Mouse (Mus musculus): ENCODE measurements at regions not wholly inside any gene's neighbourhood (a gene's known extent, or its start where the extent isn't known, plus 50 kb on each side); places are given as distances from the start of the nearest gene placed in this dataset.
"Not testable (repeated sequence)": the region's sequence is repeated elsewhere in the genome, so short reads cannot be mapped to it uniquely, and the experiment has no call there.

DNA sequence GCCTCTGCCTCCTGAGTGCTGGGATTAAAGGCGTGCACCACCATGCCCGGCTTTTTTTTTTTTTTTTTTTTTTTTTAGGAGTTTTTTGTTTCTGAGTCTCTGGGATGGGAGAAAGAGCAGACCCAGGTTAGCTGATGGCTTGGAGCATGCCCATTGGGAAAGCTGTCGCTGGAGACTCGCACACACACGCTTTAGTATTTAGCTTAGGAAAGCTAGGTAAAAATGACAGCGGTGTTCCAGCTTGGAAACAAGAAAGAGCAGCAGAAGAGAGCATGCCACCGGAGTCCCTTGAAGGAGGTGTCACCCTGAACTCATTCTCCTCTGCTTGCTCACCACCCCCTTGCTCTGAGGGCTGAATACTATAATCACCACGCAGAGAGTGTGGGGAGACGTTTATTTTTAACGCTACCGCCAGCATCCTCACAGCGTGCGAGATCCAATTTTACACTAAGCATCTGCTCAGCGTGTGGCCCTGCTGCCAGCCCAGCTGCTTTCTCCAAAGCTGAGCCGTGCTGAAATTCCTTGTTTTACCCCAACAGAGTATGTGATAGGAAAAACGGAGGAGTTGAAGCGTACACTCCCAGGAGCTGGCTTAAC, 95.9 kb upstream of the Map3k1 start:
- peak; percentile 82 to 91 for DNase-seq (ENCODE audit: low spot score in 2 of 2)

DNA sequence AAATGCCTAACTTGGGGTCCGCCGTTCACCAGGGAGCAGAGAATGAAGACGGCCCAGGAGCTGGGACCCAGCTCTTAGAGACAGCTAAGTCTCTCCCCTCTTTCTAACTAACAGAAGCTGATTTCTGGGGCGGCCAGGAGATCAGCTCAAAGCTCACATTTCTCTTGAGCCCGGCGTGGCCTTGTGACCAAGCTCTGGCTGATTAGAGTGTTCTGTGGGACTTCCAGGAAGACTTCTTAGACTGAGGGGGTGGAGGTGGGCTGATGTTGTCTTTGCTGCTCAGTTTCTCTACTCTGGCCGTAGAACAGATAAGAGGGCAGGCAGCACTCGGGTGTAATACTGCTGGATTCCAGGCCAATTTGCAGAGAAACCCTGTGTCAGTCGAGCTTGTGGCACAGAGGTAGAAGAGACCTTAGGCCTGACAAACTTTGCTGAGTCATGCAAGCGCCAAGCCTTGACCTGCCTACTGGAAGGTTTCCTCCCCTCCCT, 96.5 kb upstream of the Map3k1 start:
- no peak for DNase-seq (ENCODE audit: low spot score in 2 of 2)

DNA sequence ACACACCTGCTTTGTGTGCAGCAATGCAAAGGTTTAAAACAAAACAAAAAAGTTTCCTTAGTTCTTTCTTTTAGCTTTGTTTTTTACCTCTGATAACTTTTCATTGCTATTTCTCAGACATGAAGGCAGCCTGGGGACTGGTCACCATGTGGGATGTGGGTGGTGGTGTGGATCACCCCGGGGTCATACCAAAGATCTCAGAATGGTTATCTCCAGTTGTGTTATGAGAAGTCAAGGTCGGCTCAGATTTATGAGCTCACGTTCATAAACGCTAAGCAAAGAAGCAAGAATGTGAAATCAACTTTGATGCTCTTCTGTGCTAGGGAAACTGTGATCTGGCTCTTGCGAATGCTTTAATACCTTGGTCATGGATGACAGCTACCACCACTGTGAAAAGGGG, 102.3 kb upstream of the Map3k1 start:
- DNase-seq (ENCODE audit: low spot score in 2 of 2) = no peak

DNA sequence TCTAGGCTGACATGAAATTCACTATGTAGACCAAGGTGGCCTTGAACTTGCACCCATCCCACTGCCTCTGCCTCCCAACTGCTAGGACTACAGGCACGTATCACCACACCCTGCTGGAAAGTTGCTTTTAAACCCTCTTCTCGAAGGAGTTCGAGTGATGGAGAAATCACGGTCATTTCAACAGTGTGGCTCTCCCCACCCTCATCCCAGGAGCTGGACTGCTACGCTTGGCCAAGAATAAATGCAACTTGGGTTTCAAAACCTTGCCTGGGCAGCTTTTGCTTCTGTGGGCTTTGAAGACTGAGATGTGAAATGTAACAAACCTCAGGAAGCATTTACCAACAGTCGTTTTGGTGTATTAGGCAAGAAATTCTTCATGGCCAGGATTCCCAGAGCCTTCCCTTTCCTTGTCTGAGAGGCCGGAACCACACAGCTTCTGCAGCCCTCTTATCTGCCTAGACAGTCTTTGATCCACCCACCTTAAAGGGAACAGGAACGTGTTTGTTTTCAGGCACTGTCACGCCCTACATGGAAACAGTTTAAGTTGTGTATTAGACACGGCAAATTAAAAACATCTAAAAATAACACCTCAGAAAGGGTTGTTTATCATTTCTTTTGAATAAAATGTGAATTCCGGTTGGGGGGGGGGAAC, 103.0 kb upstream of the Map3k1 start:
- DNase-seq (ENCODE audit: low spot score in 2 of 2) = no peak

DNA sequence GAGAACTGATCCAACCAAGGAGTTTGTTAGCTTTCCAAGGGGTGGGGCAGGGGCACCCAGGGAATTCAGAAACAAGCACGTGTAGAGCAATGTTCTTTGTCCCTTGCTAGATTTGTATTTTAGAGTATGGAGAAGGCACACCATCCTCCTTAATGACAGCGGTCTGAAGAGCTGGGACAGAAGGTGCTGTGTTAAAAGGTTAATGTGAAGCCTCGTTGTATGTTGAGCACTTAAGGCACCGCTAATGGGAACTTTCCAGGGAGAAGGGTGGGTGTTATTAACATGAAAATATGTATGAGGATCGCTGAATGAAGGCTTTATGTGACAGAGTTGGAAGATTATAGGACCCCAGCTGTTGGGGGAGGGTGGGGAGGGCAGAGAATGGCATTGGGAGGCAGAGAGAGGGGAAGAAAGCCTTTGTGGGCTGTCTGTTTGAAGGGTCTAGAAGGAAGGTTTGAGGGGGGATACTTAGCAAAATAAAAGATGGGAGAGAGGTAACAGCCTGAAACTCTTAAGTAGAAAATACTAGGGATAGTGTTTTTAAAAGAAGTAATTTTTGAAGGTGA, 105.6 kb upstream of the Map3k1 start:
- DNase-seq (ENCODE audit: low spot score in 2 of 2) = no peak

DNA sequence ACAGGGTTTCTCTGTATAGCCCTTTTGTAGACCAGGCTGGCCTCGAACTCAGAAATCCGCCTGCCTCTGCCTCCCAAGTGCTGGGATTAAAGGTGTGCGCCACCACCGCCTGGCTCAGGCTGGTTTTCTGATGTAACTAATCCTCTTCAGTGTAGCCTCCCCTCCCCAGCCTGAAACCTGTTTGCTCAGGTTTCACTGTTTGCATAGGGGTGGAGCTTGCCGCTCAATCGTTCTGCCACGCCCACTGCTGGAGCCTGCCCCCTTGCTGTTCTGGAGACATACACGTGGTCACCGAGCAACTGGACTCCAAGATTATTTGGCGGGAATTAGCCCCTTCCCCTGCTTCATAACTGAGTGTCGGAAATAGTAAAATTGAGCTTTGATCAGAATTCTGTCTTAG, 110.6 kb upstream of the Map3k1 start:
- DNase-seq (ENCODE audit: low spot score in 2 of 2) = not testable (repeated sequence)

DNA sequence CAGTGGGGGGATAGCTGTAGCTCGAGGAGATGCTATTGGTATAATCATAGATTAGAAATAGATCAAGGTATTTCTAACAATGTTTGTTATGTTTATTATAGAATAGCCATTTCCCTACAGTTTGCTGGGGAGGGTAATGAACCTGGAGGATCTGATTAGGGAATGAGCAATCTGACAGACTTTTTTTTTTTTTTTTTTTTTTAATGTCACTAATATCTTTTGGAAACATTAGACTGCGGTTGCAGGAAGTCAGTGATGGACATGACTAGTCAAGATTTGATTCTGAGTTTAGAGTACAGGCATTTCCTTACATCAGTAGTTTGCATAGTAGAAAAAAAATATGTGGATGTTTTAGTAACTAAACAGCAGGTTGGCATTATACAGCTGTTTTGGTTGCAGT, 111.7 kb upstream of the Map3k1 start:
- no peak for DNase-seq (ENCODE audit: low spot score in 2 of 2)

DNA sequence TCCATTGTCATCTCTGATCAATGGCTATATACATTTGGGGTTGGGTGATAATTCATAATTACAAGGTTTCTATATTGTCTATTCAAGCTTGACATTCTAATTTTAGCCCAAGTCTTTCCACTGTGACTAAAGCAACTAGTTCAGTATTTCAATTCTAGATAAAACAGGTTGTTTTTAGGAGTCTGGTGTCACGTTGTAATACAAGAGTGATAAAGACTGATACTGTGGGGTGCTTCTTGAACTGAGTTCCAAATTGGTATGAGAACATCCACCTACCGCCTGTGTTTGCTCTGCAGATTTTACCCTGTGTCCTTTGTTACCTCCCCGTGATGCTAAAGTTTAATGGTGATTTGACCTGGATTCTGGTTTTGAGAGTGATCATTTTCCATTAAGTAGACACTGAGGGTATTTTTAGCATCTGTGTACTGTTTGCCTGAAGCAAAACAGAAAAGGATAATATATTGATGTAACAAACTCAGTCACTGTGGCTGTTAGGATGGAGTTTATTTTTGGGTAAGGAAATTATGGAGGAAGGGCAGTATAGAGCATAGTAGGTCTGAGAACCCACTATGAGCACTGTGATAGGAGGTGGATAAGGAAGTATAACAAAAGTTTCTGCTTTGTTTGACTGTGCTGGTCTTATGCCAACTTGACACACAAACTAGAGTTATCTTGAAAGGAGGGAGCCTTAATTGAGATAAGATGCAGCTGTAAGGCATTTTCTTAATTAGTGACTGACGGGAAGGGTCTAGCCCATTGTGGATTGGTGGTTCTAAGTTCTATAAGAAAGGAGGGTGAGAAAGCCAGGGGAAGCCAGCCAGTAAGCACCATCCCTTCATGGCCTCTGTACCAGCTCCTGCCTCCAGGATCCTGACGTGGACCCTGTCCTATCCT, 112.6 kb upstream of the Map3k1 start:
- no peak for DNase-seq (ENCODE audit: low spot score in 2 of 2)

DNA sequence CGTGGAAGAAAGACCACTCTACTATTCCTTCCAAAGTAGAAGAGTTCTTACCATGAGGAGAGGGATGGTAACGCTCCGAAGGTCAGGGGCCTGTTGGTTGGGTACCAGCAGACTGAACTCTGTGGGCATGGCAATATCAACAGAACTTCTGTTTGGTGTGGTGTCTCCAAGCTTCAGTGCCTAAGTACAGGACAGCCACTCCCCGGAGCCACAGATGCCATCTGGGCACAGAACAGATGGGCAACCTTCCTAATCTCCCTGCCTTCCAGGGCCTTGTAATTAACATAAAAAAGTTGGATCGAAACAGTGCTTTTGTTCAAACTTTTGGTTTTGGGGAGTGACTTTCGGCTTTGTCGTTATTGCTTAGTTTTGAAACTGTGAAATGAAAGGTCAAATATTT, 116.6 kb upstream of the Map3k1 start:
- no peak for DNase-seq (ENCODE audit: low spot score in 2 of 2)

DNA sequence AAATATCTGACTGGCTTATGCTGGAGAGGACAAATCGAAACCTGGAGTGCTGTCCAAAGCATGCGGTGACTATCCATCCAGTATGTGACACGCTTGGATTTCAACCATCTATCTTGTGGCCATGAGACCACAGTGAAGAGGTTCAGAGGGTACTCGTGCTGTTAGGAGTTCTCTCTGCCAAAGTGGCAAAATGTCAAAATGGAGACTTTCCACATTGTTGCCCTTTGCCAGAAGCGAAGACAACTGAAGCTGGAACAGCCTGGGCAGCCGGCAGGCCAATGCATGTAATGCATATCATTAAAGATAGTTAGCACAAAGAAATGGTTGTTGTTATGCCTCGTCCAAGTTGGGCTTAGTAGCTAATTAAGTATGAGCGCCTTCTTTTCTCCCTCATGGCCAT, 118.0 kb upstream of the Map3k1 start:
- no peak for DNase-seq (ENCODE audit: low spot score in 2 of 2)

DNA sequence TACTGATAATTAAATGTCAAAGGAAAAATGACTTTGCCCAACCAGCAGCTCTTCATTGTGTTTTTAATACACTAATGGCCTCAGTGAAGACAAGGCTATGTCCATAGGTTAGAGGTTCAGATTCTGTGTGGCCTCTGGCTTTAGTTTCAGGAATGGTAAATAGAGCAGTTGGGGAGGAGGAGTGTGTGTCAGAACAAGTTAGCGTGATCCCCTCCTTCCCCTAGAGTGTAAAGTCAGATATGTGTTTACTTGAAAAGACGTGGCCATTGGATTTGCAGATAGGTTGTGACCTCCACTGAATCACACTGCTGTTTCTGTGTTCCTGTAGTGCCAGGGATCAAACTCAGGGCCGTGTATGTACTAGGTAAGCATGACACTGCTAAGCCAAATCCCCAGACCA, 118.7 kb upstream of the Map3k1 start:
- DNase-seq (ENCODE audit: low spot score in 2 of 2) = no peak

DNA sequence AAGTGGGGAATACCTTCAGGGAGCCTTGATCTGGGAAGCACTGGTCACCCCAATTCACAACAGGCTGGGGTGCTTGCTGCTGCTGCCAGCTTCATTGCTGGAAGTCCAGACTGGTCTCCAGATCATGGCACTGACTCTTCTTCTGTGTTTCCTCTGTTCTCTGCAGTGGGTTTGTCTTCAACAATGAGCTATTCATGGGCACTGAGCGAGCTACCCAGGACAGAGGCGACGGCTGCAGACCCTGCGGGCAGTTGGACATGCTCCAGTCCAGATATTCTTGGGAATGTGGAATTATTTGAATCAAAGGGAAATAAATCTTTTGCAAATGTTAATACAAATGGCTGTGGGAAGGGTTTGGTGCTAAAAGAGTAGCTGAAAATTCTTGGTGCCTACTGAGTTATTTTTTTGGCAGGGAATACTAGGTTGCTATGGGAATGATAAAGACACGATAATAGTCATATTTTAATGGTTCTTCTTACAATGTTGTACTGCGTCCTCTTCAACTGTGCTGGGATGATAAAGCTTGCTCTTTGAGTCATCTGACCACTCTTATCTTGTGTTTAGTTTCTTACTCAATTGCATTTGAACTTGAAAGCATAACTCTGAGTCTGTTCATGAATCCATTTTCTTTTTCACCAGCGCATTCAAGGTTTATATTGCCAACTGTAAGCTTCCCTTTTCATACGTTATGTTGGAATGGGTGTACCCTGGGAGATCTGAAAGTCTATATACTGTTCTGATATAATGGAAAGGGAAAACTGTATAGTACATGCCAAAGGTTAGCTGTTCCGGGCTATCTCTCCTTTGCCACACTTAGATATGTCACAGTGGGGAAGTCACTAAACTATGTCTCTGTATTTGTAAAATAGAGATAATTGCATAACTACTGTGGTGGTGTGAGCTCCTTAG, 120.1 kb upstream of the Map3k1 start:
- DNase-seq (ENCODE audit: low spot score in 2 of 2) = no peak

DNA sequence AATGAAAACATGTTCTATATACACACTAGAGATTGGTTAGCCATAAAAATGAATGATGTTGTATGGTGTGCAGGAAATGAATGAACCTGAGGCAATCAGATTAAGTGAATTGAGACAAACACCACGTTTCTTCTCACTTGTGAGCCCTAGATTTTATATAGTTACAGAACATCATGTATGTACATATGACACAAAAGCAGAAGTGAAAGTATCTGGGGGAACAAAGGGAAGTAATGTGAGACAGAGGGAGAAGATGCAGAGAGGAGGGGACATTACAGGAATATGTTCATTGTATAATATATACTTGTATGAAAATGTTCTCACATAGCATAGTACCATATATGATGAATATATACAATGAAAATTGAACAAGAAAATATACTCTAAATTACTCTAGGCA, 121.1 kb upstream of the Map3k1 start:
- no peak for DNase-seq (ENCODE audit: low spot score in 2 of 2)

DNA sequence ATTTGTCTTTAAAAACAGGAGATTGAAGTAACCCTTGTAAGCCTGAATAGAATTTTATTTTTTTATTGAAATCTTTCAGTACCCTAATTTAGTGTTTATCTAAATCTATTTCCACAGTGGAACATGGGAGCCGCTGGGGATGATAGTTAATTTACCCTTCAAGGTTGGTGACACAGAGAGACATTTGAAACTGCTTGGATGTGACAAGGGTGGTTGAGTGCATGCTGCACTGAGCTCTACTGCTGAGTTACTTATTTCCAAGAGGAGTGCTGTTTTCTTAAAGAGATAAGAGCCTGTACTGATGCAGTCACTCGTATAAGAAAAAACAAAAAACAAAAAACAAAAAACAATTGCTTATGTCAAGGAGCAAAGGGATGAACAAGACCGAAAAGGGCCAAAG, 123.7 kb upstream of the Map3k1 start:
- no peak for DNase-seq (ENCODE audit: low spot score in 2 of 2)

DNA sequence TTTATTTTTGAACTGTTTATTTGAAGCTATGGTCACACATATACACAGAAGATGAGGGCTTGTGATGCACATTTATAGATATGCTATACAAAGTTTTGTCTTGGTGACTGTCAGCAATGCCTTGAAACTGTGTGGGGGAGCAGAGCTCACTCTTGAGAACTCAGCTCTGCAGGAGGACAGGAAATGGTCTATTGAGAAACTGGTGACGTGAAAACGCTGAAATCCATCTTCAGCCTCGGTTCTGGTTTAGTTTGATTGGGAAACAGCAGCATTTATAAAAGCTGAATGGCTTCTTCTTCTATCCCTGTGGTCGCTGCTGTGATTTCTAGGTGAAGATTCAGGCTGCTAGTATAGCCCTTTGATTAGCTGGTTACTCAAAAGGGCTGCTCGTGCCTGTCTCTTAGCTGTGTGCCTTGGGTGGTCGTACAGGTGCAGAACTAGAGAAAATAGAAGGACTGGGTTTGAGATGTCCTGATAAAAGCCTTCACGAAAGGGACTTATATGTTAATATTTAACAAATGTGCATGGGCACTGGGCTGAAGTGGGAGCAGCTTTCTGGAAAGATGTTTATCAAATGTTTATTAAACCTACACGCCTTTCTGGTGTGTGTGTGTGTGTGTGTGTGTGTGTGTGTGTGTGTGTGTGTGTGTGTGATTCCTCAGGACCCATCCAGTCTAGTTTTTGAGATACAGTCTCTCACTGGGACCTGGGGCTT, 124.9 kb upstream of the Map3k1 start:
- no peak for DNase-seq (ENCODE audit: low spot score in 2 of 2)

DNA sequence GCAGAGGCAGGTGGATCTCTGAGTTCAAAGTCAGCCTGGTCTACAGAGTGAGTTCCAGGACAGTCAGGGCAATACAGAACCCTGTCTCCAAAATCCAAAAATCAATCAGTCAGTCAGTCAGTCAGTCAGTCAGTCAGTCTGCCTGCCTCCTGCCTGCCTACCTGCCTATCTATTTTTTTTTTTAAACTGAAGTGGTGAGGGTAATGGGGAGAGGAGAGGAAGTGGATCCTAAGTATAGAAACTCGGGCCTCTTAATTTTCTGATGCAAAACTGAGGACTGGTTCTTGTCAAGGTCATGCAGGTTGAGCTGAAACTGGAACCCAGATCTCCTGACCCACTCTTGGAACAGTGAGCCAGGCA, 126.9 kb upstream of the Map3k1 start:
- DNase-seq (ENCODE audit: low spot score in 2 of 2) = no peak

DNA sequence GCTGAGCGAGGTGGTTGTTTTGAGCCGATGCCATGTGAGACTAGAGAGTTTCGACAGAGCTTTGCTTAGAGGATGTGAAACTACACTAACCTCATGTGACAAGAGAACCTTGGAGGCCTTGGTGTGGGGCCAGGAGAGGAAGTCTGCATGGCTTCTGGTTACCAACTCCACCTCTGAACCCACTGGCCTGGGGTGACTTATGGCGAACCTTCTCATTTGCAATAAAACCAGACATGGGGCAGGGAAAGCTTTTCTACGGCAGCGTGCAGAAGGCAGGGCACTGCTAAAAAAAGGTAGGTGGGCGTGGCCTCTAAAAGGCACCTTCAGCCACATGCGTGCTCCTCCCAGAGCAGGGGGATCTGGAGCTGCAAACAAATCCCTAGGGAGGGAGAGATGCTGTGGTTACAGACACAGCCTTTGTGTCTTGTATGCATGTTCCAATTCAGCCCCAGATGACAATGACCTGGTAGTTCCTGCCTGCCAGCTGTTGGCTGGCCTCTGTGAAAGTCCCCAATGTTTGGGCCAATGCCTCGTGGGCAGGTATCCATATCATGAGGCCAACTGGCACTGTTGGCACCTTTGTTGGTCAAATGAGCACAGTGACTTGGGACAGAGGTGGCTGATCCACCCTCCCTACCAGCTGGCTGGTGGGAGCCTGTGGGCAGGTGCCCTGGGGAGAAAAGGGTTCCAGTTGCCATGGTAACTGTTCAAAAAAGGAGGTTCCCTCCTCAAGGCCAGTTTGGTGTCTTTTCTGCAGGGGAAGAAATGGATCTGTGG, 127.5 kb upstream of the Map3k1 start:
- DNase-seq (ENCODE audit: low spot score in 2 of 2) = peak in 1 of 2 experiments; percentile 25

DNA sequence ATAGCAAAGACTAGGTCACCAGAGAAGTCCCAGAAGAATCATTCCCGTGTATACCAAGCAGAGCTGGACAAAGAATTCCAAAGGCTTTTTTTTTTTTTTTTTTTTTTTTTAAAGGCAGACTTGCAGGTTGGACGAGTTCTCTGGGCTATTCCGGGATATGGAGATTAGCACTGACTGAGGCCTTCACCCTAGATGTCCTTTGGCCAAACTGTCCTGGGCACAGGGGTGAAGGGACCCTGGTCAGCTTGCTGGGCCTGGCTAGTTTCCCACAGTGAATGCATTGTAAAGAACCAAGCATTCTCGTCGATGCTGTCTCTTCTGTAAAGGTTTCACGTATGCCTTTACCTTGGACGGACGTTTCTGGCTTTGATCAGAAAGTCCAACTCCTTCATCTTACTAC, 128.2 kb upstream of the Map3k1 start:
- no peak for DNase-seq (ENCODE audit: low spot score in 2 of 2)

DNA sequence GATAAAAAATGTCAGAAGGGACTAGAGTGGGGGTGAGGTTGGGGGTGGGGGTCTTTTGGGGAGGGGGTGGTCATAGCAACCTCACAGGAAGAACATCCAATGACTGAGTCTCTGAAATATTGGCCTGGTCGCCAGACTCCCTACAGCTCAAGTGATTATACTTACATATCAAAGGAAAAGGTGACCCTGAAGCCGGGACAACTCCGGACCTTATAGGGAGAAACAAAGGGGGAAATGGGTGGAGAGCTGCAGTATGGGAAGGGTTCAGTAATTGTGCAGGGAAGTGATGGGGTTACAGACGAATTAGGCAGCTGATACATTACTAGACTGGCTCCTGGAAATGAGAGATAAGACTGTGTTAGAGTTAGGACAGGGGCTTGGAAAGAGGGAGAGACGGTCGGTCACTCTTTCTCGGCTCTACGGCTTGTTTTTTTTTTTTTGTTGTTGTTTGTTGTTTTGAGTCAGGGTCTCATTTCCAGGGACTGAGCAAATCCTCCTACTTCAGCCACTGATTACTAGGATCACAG, 130.2 kb upstream of the Map3k1 start:
- DNase-seq (ENCODE audit: low spot score in 2 of 2) = no peak
